Mouse (Mus musculus): ENCODE measurements around the gene Rnf180. TPM values are rescaled to one million over a fixed set of nuclear protein-coding genes. Genes with fewer than 3 reads are reported as not detected.

Rnf180 gene
- total and polyA plus RNA-seq, 2 experiments: 0.20 to 0.74 TPM

GRCm38 (mm10) chr13:105165441-105165840, 129.2 kb downstream of the Rnf180 start:
- H3K27ac ChIP-seq (replicated peaks; ENCODE audit: insufficient read depth, low read depth, low read length): no peak overlapping the region
- WGBS: 80% methylated on average over 6 of the region's 6 CpGs
- no peaks in the 10 kb centered on the region for H3K79me2 ChIP-seq (ENCODE audit: control insufficient read depth, insufficient read depth, low read length)
- no peaks in the 10 kb centered on the region for H3K4me1 ChIP-seq (ENCODE audit: control insufficient read depth, insufficient read depth, low read length)
- no peak overlapping the region for H3K4me3 ChIP-seq (ENCODE audit: insufficient read depth, low read depth, low read length)
- H3K36me3 ChIP-seq (ENCODE audit: control insufficient read depth, insufficient read depth, low read length): no peaks in the 10 kb centered on the region
- no peak for TF ChIP-seq POLR2A (IDR thresholded peaks at IDR 0.05; ENCODE audit: extremely low read depth, insufficient read depth, low read length)
- no peak for TF ChIP-seq CTCF (IDR thresholded peaks at IDR 0.05; ENCODE audit: low read depth, low read length)
- H3K27me3 ChIP-seq (ENCODE audit: control insufficient read depth, insufficient read depth, low read length): no peaks in the 10 kb centered on the region
- DNase-seq (ENCODE audit: extremely low read depth, low read depth, low spot score): no peak
- no peak overlapping the region for H3K9ac ChIP-seq (ENCODE audit: low read depth, low read length)

DNA sequence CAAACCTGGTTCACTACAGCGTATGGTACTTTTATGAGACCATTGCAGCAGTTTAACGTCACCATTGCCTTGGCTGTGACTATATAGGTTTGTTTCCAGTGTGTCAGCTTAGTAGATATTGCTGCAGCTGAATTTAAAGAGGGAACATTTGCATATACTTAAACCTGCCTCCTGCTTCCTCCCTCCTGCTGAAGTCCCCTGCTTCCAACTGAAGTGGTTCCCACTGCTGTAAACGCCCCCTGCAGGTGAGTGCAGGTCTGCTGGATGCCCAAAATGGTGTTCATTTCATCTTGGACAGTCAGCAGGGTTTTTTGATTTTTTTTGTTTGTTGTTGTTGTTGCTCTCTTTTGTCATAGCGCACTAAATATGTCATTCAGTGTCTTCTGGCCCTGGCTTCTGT, 140.7 kb downstream of the Rnf180 start:
- no peaks in the 10 kb centered on the region for H3K79me2 ChIP-seq (ENCODE audit: control insufficient read depth, insufficient read depth, low read length)
- no peak overlapping the region for H3K27ac ChIP-seq (replicated peaks; ENCODE audit: insufficient read depth, low read depth, low read length)
- H3K9ac ChIP-seq (ENCODE audit: low read depth, low read length): no peak overlapping the region
- H3K4me1 ChIP-seq (ENCODE audit: control insufficient read depth, insufficient read depth, low read length): no peaks in the 10 kb centered on the region
- peak; percentile 5 for DNase-seq (ENCODE audit: extremely low read depth, low read depth, low spot score)
- TF ChIP-seq POLR2A (IDR thresholded peaks at IDR 0.05; ENCODE audit: extremely low read depth, insufficient read depth, low read length): no peak
- TF ChIP-seq CTCF (IDR thresholded peaks at IDR 0.05; ENCODE audit: low read depth, low read length): peak; percentile 65
- no peak overlapping the region for H3K4me3 ChIP-seq (ENCODE audit: insufficient read depth, low read depth, low read length)
- H3K36me3 ChIP-seq (ENCODE audit: control insufficient read depth, insufficient read depth, low read length): no peaks in the 10 kb centered on the region
- H3K27me3 ChIP-seq (ENCODE audit: control insufficient read depth, insufficient read depth, low read length): no peaks in the 10 kb centered on the region
- 68% methylated on average over 4 of the region's 4 CpGs for WGBS

DNA sequence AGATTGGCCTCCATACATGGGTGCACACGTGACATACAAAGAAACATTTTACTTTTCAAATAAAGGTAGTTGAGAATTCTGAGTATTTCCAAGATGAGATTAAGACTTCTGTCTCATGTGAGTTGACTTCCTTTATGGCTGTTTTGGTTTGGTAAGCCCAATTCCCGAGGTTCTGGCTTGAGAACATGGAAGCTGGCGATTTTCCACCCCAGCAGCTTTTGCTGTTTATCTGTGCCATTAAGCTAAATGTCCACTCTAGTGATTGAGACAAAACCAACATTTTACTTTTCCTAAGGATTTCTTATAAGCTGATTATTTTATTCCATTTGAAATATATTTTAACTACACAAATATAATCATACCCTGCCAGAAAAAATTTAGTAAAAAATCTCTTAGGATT, 144.6 kb downstream of the Rnf180 start:
- no peaks in the 10 kb centered on the region for H3K36me3 ChIP-seq (ENCODE audit: control insufficient read depth, insufficient read depth, low read length)
- H3K27ac ChIP-seq (replicated peaks; ENCODE audit: insufficient read depth, low read depth, low read length): no peak overlapping the region
- WGBS: 83% methylated on average over 3 of the region's 3 CpGs
- H3K4me1 ChIP-seq (ENCODE audit: control insufficient read depth, insufficient read depth, low read length): no peaks in the 10 kb centered on the region
- no peaks in the 10 kb centered on the region for H3K79me2 ChIP-seq (ENCODE audit: control insufficient read depth, insufficient read depth, low read length)
- no peaks in the 10 kb centered on the region for H3K27me3 ChIP-seq (ENCODE audit: control insufficient read depth, insufficient read depth, low read length)
- DNase-seq (ENCODE audit: extremely low read depth, low read depth, low spot score): no peak
- TF ChIP-seq POLR2A (IDR thresholded peaks at IDR 0.05; ENCODE audit: extremely low read depth, insufficient read depth, low read length) (no peak), CTCF (IDR thresholded peaks at IDR 0.05; ENCODE audit: low read depth, low read length) (no peak)
- no peak overlapping the region for H3K9ac ChIP-seq (ENCODE audit: low read depth, low read length)
- H3K4me3 ChIP-seq (ENCODE audit: insufficient read depth, low read depth, low read length): no peak overlapping the region

DNA sequence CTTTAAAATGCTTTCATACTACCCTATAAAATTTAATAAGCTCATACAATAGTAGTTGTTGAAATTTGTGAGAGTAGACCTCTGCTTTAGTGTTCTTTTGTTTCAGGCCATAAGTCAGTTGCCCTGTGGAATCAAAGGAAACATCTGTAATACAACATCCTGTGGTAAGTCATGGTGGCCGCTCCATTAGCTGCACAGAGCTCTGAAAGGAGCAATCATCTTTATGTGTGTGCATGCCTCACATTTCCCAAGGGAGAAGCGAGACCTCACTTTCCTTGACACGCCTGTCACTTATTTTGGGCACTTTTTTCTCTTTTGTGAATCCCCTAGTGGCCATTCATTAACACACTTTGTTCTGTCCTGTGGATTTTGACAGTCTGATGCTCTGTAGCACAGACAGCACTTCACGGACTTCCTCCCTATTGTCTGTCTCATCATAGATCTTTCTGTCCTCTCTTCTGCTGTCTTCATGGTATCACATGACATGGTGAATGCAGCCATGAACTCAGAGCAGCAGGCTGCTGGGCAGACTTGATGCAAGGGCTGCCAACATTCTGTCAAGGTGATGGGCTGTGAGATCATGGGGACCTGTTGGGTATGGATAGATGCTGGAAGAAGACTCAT, 146.7 kb downstream of the Rnf180 start:
- H3K36me3 ChIP-seq (ENCODE audit: control insufficient read depth, insufficient read depth, low read length): no peaks in the 10 kb centered on the region
- no peak for DNase-seq (ENCODE audit: extremely low read depth, low read depth, low spot score)
- no peaks in the 10 kb centered on the region for H3K4me1 ChIP-seq (ENCODE audit: control insufficient read depth, insufficient read depth, low read length)
- no peak overlapping the region for H3K27ac ChIP-seq (replicated peaks; ENCODE audit: insufficient read depth, low read depth, low read length)
- WGBS: 80% methylated on average over 4 of the region's 4 CpGs
- no peak overlapping the region for H3K4me3 ChIP-seq (ENCODE audit: insufficient read depth, low read depth, low read length)
- TF ChIP-seq CTCF (IDR thresholded peaks at IDR 0.05; ENCODE audit: low read depth, low read length) (no peak), POLR2A (IDR thresholded peaks at IDR 0.05; ENCODE audit: extremely low read depth, insufficient read depth, low read length) (no peak)
- no peaks in the 10 kb centered on the region for H3K27me3 ChIP-seq (ENCODE audit: control insufficient read depth, insufficient read depth, low read length)
- no peak overlapping the region for H3K9ac ChIP-seq (ENCODE audit: low read depth, low read length)
- H3K79me2 ChIP-seq (ENCODE audit: control insufficient read depth, insufficient read depth, low read length): no peaks in the 10 kb centered on the region

- Histone ChIP-seq H3K79me2 (ENCODE audit: control insufficient read depth, insufficient read depth, low read length) (no peaks in the 10 kb centered on the region), H3K27ac (replicated peaks; ENCODE audit: insufficient read depth, low read depth, low read length) (no peak overlapping the region), H3K4me3 (ENCODE audit: insufficient read depth, low read depth, low read length) (no peak overlapping the region), H3K27me3 (ENCODE audit: control insufficient read depth, insufficient read depth, low read length) (no peaks in the 10 kb centered on the region), H3K9ac (ENCODE audit: low read depth, low read length) (no peak overlapping the region), H3K36me3 (ENCODE audit: control insufficient read depth, insufficient read depth, low read length) (no peaks in the 10 kb centered on the region), H3K4me1 (ENCODE audit: control insufficient read depth, insufficient read depth, low read length) (no peaks in the 10 kb centered on the region)
- TF ChIP-seq CTCF (IDR thresholded peaks at IDR 0.05; ENCODE audit: low read depth, low read length) (no peak), POLR2A (IDR thresholded peaks at IDR 0.05; ENCODE audit: extremely low read depth, insufficient read depth, low read length) (no peak)
- no peak for DNase-seq (ENCODE audit: extremely low read depth, low read depth, low spot score)
- 51% methylated on average over 1 of the region's 1 CpGs for WGBS
Observed at GRCm38 (mm10) chr13:105146827-105147226, 147.8 kb downstream of the Rnf180 start.

DNA sequence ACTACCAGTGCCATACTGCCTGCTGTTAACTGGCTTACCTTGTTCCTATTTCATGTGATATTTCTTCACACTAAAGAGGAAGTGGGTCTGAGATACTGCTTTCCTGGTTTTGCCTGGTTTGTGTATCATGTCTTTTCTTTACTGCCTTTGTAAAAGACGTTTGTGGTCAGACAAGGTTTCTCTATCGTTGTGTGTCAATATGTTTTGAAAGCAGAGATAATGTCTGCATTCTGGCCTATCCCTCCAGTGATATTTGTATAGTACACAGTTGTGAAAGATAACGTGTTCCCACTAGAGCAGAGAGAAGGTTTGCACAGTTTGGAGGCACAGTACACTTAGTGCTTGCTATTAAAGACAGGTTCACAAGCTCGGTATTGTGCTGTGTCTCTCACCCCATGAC, 154.7 kb downstream of the Rnf180 start:
- no peak overlapping the region for H3K4me3 ChIP-seq (ENCODE audit: insufficient read depth, low read depth, low read length)
- no peak overlapping the region for H3K9ac ChIP-seq (ENCODE audit: low read depth, low read length)
- WGBS: 7% methylated on average over 4 of the region's 4 CpGs
- H3K4me1 ChIP-seq (ENCODE audit: control insufficient read depth, insufficient read depth, low read length): no peaks in the 10 kb centered on the region
- no peak overlapping the region for H3K27ac ChIP-seq (replicated peaks; ENCODE audit: insufficient read depth, low read depth, low read length)
- H3K36me3 ChIP-seq (ENCODE audit: control insufficient read depth, insufficient read depth, low read length): no peaks in the 10 kb centered on the region
- H3K79me2 ChIP-seq (ENCODE audit: control insufficient read depth, insufficient read depth, low read length): no peaks in the 10 kb centered on the region
- TF ChIP-seq CTCF (IDR thresholded peaks at IDR 0.05; ENCODE audit: low read depth, low read length) (no peak), POLR2A (IDR thresholded peaks at IDR 0.05; ENCODE audit: extremely low read depth, insufficient read depth, low read length) (no peak)
- no peak for DNase-seq (ENCODE audit: extremely low read depth, low read depth, low spot score)
- no peaks in the 10 kb centered on the region for H3K27me3 ChIP-seq (ENCODE audit: control insufficient read depth, insufficient read depth, low read length)
